Mouse (Mus musculus): Measurements from ENCODE around the gene Prkar1b. TPM values are rescaled to one million over a fixed set of nuclear protein-coding genes. Genes with fewer than 3 reads are reported as not detected.

Gene Prkar1b
- polyA plus RNA-seq, 1 experiment: 1.4 TPM

DNA sequence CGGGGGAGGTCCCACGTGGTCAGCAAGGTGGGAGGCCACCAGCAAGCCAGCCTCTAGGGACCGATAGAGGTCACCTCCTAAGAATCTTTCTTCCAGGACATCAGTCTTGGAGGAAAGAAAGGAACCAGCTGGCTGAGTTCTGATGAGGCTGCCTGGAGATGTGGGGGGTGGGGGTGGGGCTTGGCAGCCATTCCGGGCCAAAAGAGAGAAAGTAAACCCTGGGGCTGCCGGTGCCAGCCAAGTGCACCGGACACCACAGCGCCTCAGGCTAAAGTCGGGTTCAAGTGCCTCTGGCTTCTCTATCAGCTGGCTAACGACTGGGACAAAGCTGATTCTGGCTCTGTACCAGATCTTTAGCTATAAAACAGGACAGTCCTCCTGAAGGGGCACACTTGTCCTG is 74.0 kb downstream of the Prkar1b start:
- peaks cover under 1% of the 10 kb centered on the region; the same call in 1 of the 2 replicates for H3K9me3 ChIP-seq
- H3K36me3 ChIP-seq (replicated peaks; ENCODE audit: low read length): peaks cover 6% of the 10 kb centered on the region
- H3K4me1 ChIP-seq: peaks cover 57% of the 10 kb centered on the region
- H3K4me3 ChIP-seq (replicated peaks): no peak overlapping the region
- TF ChIP-seq GATA1 (IDR thresholded peaks at IDR 0.05; ENCODE audit: borderline replicate concordance, low read length) (no peak), FLI1 (IDR thresholded peaks at IDR 0.05; ENCODE audit: low read length) (no peak)
- peaks cover 17% of the 10 kb centered on the region for H3K27me3 ChIP-seq (replicated peaks)

DNA sequence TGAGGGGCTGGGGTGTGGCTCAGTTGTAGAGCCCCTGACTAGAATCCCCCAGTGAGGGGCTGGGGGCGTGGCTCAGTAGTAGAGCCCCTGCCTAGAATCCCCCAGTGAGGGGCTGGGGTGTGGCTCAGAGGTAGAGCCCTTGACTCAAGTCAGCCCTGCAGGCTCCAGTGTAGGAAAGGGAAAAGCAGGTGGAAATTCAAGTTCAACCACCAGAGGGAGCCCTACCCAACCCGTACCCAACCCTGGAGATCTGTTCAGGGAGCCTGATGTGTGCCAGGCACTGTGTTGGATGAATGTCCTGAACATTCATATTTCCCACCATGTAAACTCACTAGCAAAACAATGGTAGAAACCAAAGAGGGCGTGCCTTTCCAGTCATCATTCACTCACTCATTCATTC is 74.7 kb downstream of the Prkar1b start:
- H3K9me3 ChIP-seq: peaks cover 3% of the 10 kb centered on the region; the same call in 1 of the 2 replicates
- H3K4me3 ChIP-seq (replicated peaks): no peak overlapping the region
- H3K36me3 ChIP-seq (replicated peaks; ENCODE audit: low read length): peaks cover 4% of the 10 kb centered on the region
- peaks cover 50% of the 10 kb centered on the region for H3K4me1 ChIP-seq
- H3K27me3 ChIP-seq (replicated peaks): peaks cover 19% of the 10 kb centered on the region
- TF ChIP-seq GATA1 (IDR thresholded peaks at IDR 0.05; ENCODE audit: borderline replicate concordance, low read length) (no peak), FLI1 (IDR thresholded peaks at IDR 0.05; ENCODE audit: low read length) (no peak)

DNA sequence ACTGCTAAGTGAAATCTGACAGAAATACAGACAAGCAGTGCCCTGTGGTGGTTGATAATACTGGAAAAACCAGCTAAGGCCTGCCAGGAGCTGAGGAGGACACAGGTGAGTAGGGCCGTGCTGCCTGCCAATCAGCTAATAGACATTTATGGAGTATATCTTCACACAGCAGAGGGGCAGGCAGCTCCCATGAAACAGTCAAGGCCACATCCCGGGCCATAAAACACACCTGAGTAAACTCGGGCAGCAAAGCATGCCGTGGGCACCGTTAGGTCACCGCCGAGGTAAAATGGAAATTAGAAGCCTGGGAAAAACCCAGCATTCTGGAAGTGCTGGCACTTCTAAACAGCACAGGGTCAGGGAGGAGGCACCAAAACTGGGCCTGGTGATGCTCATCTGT is 75.8 kb downstream of the Prkar1b start:
- Histone ChIP-seq H3K4me1 (peaks cover 39% of the 10 kb centered on the region), H3K36me3 (replicated peaks; ENCODE audit: low read length) (no peaks in the 10 kb centered on the region), H3K27me3 (replicated peaks) (peaks cover 30% of the 10 kb centered on the region), H3K4me3 (replicated peaks) (no peak overlapping the region), H3K9me3 (peaks cover 3% of the 10 kb centered on the region; the same call in 1 of the 2 replicates)
- TF ChIP-seq GATA1 (IDR thresholded peaks at IDR 0.05; ENCODE audit: borderline replicate concordance, low read length): no peak
- no peak for TF ChIP-seq FLI1 (IDR thresholded peaks at IDR 0.05; ENCODE audit: low read length)

DNA sequence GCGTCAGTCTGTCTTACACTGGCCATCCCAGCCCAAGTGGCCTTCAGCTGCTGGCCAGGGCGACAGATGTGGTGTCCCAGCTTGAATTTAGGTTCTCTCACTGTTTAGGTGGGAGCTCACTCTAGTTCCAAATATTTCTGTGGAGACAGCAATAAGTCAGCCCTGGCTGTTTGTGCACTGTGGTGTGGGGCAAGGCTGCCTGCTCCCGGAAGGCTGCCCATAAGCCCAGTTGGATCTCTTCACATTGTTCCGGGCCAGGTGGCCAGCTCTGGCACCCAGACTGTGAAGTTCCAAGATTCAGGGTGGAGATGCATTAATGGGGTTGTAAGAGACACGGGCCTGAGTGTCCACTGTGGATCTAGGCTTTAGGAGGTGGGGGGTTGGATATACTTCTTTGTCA is 76.9 kb downstream of the Prkar1b start:
- Histone ChIP-seq H3K27me3 (replicated peaks) (peaks cover 37% of the 10 kb centered on the region), H3K36me3 (replicated peaks; ENCODE audit: low read length) (no peaks in the 10 kb centered on the region), H3K4me3 (replicated peaks) (no peak overlapping the region), H3K4me1 (peaks cover 28% of the 10 kb centered on the region), H3K9me3 (peaks cover 3% of the 10 kb centered on the region; the same call in 1 of the 2 replicates)
- TF ChIP-seq FLI1 (IDR thresholded peaks at IDR 0.05; ENCODE audit: low read length) (no peak), GATA1 (IDR thresholded peaks at IDR 0.05; ENCODE audit: borderline replicate concordance, low read length) (no peak)

DNA sequence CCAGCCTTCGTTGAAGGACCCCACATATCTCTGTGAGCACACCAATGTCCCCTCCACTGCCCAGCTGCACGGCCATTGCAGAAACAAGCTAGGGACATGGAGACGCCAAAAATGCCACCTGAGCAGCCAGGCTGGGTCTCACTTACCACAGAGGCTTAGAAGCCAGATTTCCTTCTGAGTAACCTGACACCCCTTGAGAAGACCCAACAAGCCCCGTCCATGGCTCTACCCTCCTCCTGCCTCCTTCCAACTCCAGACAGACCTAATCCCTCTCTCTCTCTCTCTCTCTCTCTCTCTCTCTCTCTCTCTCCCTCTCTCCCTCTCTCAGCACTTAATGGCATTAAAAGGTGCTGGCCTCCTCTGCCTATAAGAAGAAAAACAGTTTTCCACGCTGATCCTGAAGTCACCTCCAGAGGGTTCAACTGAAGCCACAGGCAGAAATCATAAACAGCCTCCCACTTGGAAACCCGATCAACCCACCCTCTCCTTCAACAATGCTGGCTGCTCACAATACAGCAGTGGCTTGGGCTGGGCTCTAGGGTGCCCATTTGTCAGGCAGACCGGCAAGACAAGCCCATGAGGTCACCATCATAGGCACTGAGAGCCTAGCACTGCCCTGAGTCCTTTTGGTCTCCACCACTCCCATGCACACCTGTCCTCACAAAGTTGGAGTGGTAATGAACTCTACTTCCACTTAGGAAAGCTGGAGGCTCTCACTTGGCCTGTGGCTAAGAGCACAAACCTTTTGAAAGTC is 82.8 kb downstream of the Prkar1b start:
- no peak for TF ChIP-seq GATA1 (IDR thresholded peaks at IDR 0.05; ENCODE audit: borderline replicate concordance, low read length)
- no peak for TF ChIP-seq FLI1 (IDR thresholded peaks at IDR 0.05; ENCODE audit: low read length)
- Histone ChIP-seq H3K27me3 (replicated peaks) (peaks cover 45% of the 10 kb centered on the region), H3K36me3 (replicated peaks; ENCODE audit: low read length) (no peaks in the 10 kb centered on the region), H3K4me3 (replicated peaks) (no peak overlapping the region), H3K4me1 (peaks cover 21% of the 10 kb centered on the region), H3K9me3 (peaks cover 3% of the 10 kb centered on the region; the same call in 1 of the 2 replicates)

DNA sequence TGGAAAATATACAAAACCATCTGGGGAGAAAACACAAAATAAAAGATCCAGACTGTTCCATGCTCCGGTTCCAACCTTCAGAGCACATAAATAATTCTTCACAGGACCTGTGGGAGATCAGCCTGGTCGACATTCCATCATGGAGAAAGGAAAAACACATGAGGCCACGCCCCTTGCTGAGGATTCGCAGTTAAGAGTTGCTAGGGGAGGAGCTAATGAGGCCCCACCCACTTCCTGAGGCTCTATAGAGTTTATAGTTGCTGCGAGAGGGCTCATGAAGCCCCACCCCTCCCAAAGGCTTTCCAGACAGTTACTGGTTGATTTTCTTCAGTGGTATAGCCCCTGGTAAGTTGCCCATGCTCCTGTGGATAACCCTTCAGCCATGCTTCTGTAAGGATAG is 85.2 kb downstream of the Prkar1b start:
- peaks cover 54% of the 10 kb centered on the region for H3K27me3 ChIP-seq (replicated peaks)
- no peak for TF ChIP-seq FLI1 (IDR thresholded peaks at IDR 0.05; ENCODE audit: low read length)
- H3K36me3 ChIP-seq (replicated peaks; ENCODE audit: low read length): no peaks in the 10 kb centered on the region
- H3K4me3 ChIP-seq (replicated peaks): no peak overlapping the region
- peaks cover 32% of the 10 kb centered on the region for H3K4me1 ChIP-seq
- no peaks in the 10 kb centered on the region for H3K9me3 ChIP-seq

DNA sequence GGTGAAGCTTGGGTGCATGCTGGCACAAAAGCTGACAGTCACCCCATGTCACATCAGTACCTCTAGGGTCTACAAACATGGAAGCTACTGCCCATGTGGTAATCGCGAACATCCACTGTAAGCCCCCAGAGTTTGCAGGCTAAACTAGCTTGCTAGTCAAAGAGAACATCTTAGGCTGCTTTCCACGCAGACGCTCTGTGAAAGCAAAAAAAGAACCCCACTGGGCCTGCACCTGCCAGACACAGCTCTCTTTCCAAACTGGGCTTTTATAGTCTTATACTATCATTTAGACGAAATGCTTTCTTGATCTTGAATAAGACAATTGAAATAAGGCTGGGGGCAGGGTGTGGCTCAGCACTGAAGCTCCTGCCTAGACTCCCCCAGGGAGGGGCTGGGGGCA is 88.1 kb downstream of the Prkar1b start:
- peaks cover 49% of the 10 kb centered on the region for H3K4me1 ChIP-seq
- H3K4me3 ChIP-seq (replicated peaks): no peak overlapping the region
- peaks cover 55% of the 10 kb centered on the region for H3K27me3 ChIP-seq (replicated peaks)
- TF ChIP-seq FLI1 (IDR thresholded peaks at IDR 0.05; ENCODE audit: low read length): no peak
- TF ChIP-seq GATA1 (IDR thresholded peaks at IDR 0.05; ENCODE audit: borderline replicate concordance, low read length): no peak
- no peaks in the 10 kb centered on the region for H3K36me3 ChIP-seq (replicated peaks; ENCODE audit: low read length)
- H3K9me3 ChIP-seq: no peaks in the 10 kb centered on the region

DNA sequence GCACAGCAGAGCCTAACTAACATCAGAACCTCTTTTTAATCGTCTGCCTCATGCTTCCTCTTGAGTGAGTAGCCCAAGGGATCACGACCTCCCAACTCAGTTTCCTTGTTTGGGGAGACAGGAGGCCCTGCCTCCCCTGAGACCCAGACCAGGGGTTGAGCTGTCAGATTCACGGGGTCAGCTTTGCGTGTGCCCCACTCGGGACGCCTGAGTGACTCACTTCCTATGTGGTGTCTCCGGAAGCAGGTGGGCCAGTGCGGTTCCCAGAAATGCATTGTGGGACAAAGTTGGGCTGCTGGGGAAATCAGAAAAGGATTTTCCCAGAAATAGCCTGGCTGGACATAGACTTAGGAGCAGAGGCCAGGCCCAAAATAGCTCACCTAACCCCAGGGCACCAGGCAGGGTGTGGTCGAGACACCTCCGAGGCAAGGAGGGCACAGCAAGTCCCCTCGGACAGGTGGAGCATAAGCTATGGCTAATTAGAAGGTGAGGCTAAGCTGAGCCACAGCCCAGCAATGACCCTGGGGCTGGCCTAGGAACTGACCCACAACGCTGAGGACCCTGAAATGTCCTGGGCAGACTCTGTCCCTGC is 89.2 kb downstream of the Prkar1b start:
- peaks cover 55% of the 10 kb centered on the region for H3K27me3 ChIP-seq (replicated peaks)
- no peak for TF ChIP-seq FLI1 (IDR thresholded peaks at IDR 0.05; ENCODE audit: low read length)
- no peaks in the 10 kb centered on the region for H3K9me3 ChIP-seq

DNA sequence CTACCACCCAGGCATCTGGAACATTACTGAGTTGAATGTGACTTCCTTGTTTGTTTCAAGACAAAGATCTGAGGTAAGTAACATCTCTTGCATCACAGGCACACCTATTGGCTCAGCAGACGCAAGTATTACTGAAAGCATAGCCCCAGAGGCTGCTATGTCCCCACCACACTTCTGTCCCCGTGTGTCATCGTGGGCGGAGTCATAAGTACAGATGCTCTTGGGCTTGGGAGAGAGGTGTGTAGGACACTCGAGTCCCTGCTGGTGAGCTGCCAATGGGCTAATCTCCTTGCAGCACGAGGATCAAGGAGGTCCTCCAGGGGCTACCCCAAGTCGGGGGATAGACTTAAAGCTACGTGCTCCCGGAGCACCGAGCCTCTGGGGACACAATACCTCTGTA is 96.6 kb downstream of the Prkar1b start:
- H3K36me3 ChIP-seq (replicated peaks; ENCODE audit: low read length): no peaks in the 10 kb centered on the region
- peaks cover 21% of the 10 kb centered on the region for H3K4me1 ChIP-seq
- TF ChIP-seq GATA1 (IDR thresholded peaks at IDR 0.05; ENCODE audit: borderline replicate concordance, low read length) (no peak), FLI1 (IDR thresholded peaks at IDR 0.05; ENCODE audit: low read length) (no peak)
- peaks cover 78% of the 10 kb centered on the region for H3K27me3 ChIP-seq (replicated peaks)
- H3K4me3 ChIP-seq (replicated peaks): no peak overlapping the region
- 0 out of 2 replicates have a peak, but pooled peaks cover 4% of the 10 kb centered on the region for H3K9me3 ChIP-seq

More for the DNA sequence above, 89.2 kb downstream of the Prkar1b start:
- Histone ChIP-seq H3K4me1 (peaks cover 49% of the 10 kb centered on the region), H3K4me3 (replicated peaks) (no peak overlapping the region), H3K36me3 (replicated peaks; ENCODE audit: low read length) (no peaks in the 10 kb centered on the region)

DNA sequence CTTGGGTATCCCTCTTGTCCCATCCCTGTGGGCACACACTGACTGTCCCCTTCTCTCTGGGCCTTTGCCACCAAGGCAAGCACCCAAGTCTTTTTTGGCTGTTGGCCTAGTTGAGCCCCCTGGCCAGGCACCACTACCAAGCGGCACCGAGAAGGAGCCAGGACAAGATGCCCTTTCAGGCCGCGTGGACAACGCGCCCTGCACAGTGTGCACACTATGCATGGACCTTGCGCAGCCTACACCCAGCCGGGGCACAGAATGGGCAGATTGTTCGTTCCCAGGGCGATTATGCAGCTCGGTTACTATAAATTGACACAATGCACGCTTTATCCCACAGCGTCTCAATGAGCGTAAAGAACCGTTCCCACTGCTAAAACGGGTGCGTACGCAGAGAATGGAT is 98.5 kb downstream of the Prkar1b start:
- TF ChIP-seq GATA1 (IDR thresholded peaks at IDR 0.05; ENCODE audit: borderline replicate concordance, low read length) (no peak), FLI1 (IDR thresholded peaks at IDR 0.05; ENCODE audit: low read length) (no peak)
- Histone ChIP-seq H3K9me3 (0 out of 2 replicates have a peak, but pooled peaks cover 4% of the 10 kb centered on the region), H3K4me3 (replicated peaks) (no peak overlapping the region), H3K27me3 (replicated peaks) (peaks cover 78% of the 10 kb centered on the region), H3K4me1 (peaks cover 7% of the 10 kb centered on the region), H3K36me3 (replicated peaks; ENCODE audit: low read length) (no peaks in the 10 kb centered on the region)
